Mouse (Mus musculus): ENCODE data around the gene Igf1r.

GRCm38 (mm10) chr7:67986816-67987215, 34.2 kb downstream of the Igf1r start:
- TF ChIP-seq CTCF (IDR thresholded peaks at IDR 0.05; ENCODE audit: low read depth, low read length) (no peak), TAL1 (conservative IDR thresholded peaks at IDR 0.05; ENCODE audit: low read depth, low read length) (no peak), POLR2AphosphoS5 (IDR thresholded peaks at IDR 0.05; ENCODE audit: insufficient replicate concordance, low read depth, low read length) (no peak), GATA1 (IDR thresholded peaks at IDR 0.05; ENCODE audit: borderline replicate concordance, low read length) (no peak)
